Mouse (Mus musculus): ENCODE measurements around the gene Olfr810.

DNA sequence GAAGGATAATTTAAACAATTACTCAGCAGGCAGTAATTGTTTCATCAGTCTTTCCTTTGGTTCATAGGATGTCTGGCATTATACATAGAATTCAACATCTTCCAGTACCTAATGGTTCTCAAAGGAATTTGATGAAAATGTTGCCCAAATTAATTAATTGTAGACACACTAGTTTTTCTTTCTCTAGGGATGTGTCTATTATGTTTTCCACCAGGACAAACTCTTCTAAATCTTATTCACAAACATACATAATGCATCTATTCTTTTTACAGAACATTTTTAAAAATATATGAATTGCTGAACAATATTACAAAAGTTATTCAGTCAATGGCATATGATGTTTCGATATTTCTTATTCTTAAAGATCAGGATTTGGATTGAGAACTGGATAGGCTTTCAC lies 29.5 kb downstream of the Olfr810 start, which contains the start of gene Olfr808:
- no peak for TF ChIP-seq CTCF (IDR thresholded peaks at IDR 0.05; ENCODE audit: control insufficient read depth, insufficient read depth, insufficient replicate concordance, low read depth, low read length)
- no peak for TF ChIP-seq POLR2A (IDR thresholded peaks at IDR 0.05; ENCODE audit: control insufficient read depth, low read depth, low read length)
